Mouse (Mus musculus) lung, adult 2 months (tissue): ENCODE results near the gene Iqcd. TPM values are rescaled to one million over a fixed set of nuclear protein-coding genes. Genes with fewer than 3 reads are reported as not detected.
A peak's percentile ranks its signal among the peaks of the same experiment; 100 is the strongest.

Experiments used
- DNase-seq: peaks from one replicate; pipeline ENCODE4 v3.0.0; 2022
- H3K4me1 ChIP-seq: fragments of 200-500 bp; 2 replicates; pipeline ENCODE4 v1.6.1; 2011; ENCODE audit warnings: low read length; ENCODE audit not compliant: control insufficient read depth, insufficient read depth
- H3K4me3 ChIP-seq: fragments of 200-500 bp; replicated peaks from 2 replicates; pipeline ENCODE3; 2011; ENCODE audit warnings: low read depth, mild to moderate bottlenecking, control low read depth, low read length; ENCODE audit errors: extremely low read depth
- CTCF ChIP-seq: fragments of 200-500 bp; IDR thresholded peaks from 2 replicates; pipeline ENCODE4 v1.5.1; 2011; ENCODE audit warnings: mild to moderate bottlenecking, low read length, control low read depth; ENCODE audit not compliant: insufficient read depth
- POLR2A ChIP-seq: fragments of 200-500 bp; IDR thresholded peaks from 2 replicates; pipeline ENCODE4 v1.6.1; 2011; ENCODE audit warnings: low read depth, mild to moderate bottlenecking, control low read depth, low read length, borderline replicate concordance; ENCODE audit errors: extremely low read depth
- whole genome bisulfite sequencing: fragments of 180-500 bp; shearing (Covaris S2); methylation state at CpG from one replicate; pipeline ENCODE4 v1.1.7; 2018; 5-methylcytosine and 5-hydroxymethylcytosine counted together
- polyA plus RNA-seq: library from polyadenylated mRNA; depleted of rRNA; stranded (reverse); fragments of >200 nt; gene quantifications from 2 replicates; pipeline ENCODE4 v1.2.3, GENCODE M21; 2012; rRNA removed

Iqcd gene
- polyA plus RNA-seq = 2.0 and 2.4 TPM in 2 replicates

DNA sequence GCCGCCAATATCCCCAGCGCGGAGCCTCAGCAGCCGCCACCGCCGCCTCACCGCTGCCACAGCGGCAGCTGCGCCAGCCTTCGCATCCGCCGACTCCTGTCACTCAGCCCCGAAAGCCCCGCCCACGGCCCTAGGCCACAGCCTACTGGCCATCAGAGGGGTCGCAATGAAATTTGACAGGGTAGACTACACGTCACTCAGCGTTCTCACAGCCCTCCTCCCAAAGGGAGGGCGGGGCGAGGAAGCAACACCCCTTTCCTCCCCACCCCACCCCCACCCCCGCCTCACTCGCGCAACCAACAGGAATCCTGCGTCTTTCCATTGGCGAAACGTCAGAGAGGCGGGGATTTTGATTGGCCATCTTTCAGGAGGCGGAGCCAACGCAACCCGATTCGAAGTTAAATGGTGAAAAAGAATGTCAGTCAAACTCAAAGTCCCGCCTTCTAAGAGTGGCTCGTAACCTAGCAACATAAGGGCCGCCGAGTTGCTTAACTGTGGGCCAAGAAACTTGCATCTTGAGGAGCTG is at the start of gene Iqcd, which contains the start of gene Tpcn1:
TSS of gene Iqcd (plus strand) at position 448 of the 526 bp plus-strand sequence.
TSS of gene Tpcn1 (minus strand) at position 105 of the 526 bp plus-strand sequence.
- peak within 1 kb of the TSS; percentile 94 for H3K4me3 ChIP-seq
- peak; percentile 99 for DNase-seq
- peaks cover 15% of the 10 kb centered on the region for H3K4me1 ChIP-seq
- TF ChIP-seq POLR2A = peak; percentile 95
- TF ChIP-seq CTCF = no peak
- under 1% methylated on average over 35 of the region's 35 CpGs for WGBS

- TF ChIP-seq POLR2A (no peak), CTCF (no peak)
- Histone ChIP-seq H3K4me3 (no peak overlapping the region), H3K4me1 (no peaks in the 10 kb centered on the region)
- 79% methylated on average over 11 of the region's 11 CpGs for WGBS
- no peak for DNase-seq
These were observed 40.5 kb upstream of the Iqcd start for GRCm38 (mm10) chr5:120548236-120548850.

DNA sequence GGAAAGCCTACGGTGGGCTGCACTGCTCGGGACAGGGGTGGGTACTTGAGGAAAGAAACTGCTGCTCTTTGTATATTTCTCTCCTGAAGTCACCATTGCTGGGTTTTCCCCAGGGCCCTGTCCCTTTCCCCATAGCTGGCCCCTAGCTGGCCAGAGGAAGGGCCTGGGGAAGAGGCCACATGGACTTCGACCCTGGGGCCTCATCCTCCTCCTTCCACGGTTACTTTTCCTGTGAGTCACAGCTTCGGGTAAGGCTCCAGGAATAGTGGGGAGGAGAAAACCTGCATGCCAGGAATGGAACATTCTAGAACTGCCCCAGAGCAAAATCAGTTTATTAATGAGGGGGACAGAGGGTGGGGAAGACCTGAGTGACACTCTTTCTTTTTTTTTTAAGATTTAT is 38.7 kb upstream of the Iqcd start:
- WGBS = 68% methylated on average over 5 of the region's 5 CpGs
- Histone ChIP-seq H3K4me3 (no peak overlapping the region), H3K4me1 (no peaks in the 10 kb centered on the region)
- TF ChIP-seq CTCF (no peak), POLR2A (no peak)
- DNase-seq = no peak

GRCm38 (mm10) chr5:120550673-120551072 is 38.1 kb upstream of the Iqcd start:
- no peak for DNase-seq
- 99% methylated on average over 5 of the region's 5 CpGs for WGBS
- no peak overlapping the region for H3K4me3 ChIP-seq
- TF ChIP-seq POLR2A = no peak
- no peak for TF ChIP-seq CTCF
- no peaks in the 10 kb centered on the region for H3K4me1 ChIP-seq

DNA sequence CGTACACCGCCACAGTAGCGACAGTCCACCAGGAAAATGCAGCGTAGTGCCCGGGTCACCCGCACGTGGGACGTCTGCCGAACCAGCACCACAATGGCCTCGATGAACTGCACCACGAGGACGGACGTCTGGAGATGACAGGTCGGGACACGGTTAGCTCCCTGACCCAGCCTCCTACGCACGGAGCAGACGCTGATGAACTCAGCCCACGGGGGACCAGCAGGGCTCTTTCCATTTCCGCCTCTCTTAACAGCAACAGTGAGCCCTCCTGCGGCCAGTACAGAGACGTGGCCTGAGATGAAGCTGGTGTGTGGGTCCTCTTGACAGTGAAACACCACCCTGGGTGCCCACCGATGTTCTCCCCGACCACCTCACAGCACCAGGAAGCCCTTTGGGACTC is 32.9 kb upstream of the Iqcd start:
- Histone ChIP-seq H3K4me1 (no peaks in the 10 kb centered on the region), H3K4me3 (no peak overlapping the region)
- 90% methylated on average over 24 of the region's 24 CpGs for WGBS
- DNase-seq = no peak
- no peak for TF ChIP-seq CTCF
- TF ChIP-seq POLR2A = no peak

DNA sequence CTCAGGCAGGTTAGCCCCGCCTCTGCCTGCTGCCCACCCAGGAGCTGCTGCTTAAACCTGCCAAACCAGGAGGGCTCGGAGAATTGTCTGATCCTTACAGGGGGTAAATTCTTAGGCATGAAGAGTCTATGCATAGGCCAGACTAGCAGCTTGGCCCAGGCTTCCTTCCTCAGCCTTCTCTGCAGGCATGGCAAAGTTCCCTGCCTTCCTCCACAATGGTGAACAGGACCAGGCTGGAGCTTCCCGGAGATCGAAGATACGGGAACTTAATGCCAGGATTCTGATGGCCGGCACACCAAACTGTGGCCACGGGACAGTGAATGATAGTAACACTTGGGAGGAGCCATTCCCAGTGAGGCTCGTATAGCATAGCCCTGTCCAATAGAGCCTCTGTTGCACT is 30.8 kb upstream of the Iqcd start:
- Histone ChIP-seq H3K4me3 (no peak overlapping the region), H3K4me1 (peaks cover 7% of the 10 kb centered on the region)
- no peak for TF ChIP-seq POLR2A
- no peak for DNase-seq
- WGBS = 73% methylated on average over 8 of the region's 8 CpGs

DNA sequence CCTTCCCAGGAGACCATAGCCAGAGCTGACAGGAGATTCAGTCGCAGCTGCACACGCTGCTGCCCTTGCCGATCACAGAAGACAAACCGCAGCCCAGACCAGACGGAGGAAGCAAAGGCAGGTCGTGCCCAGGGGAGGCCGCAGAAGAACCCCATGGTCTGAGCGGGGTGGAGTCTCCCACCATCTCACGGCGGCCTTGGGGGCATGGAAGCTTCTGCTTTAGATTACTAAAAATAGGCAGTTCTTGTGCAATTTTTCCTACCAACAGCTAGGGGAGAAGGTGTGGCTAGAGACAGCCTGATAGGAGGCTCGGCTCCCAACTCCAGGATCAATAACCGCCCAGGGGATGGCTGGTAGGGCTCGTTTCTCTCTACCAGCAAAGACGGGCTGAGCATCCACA is 30.1 kb upstream of the Iqcd start:
- Histone ChIP-seq H3K4me1 (peaks cover 13% of the 10 kb centered on the region), H3K4me3 (no peak overlapping the region)
- TF ChIP-seq POLR2A (no peak), CTCF (no peak)
- 63% methylated on average over 14 of the region's 14 CpGs for WGBS
- no peak for DNase-seq

DNA sequence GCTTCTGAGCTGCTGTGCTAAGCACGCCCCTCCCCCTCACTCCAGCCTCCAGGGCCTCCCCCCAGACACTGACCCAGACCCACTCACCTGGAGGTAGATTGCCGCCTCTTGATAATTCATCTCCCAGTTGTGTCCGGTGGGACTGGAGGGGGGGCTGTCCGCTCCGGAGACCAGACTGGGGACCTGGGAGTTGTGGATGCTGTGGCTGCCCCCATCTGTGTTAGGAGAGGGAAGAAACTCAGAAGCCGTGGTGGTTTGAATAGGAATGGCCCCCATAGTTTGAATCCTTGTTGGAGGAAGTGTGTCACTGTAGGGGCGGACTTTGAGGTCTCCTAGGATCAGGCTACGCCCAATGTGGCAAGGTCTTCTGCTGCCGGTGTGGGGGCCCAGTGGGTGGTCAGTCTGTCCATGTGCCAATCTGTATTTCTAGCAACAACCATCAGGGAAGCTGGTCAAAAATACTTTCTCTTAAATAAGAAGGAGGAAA is 28.6 kb upstream of the Iqcd start:
- WGBS = 72% methylated on average over 9 of the region's 9 CpGs
- DNase-seq = no peak
- Histone ChIP-seq H3K4me3 (no peak overlapping the region), H3K4me1 (peaks cover 16% of the 10 kb centered on the region)
- no peak for TF ChIP-seq CTCF

- peak; percentile 52 for DNase-seq
- peaks cover 18% of the 10 kb centered on the region for H3K4me1 ChIP-seq
- 22% methylated on average over 16 of the region's 16 CpGs for WGBS
- H3K4me3 ChIP-seq = no peak overlapping the region
- TF ChIP-seq POLR2A = no peak
- no peak for TF ChIP-seq CTCF
These were observed 28.1 kb upstream of the Iqcd start for GRCm38 (mm10) chr5:120560616-120561311.
